ENCODE assay signal across 20 mouse cellular contexts in the genomic region with DNA sequence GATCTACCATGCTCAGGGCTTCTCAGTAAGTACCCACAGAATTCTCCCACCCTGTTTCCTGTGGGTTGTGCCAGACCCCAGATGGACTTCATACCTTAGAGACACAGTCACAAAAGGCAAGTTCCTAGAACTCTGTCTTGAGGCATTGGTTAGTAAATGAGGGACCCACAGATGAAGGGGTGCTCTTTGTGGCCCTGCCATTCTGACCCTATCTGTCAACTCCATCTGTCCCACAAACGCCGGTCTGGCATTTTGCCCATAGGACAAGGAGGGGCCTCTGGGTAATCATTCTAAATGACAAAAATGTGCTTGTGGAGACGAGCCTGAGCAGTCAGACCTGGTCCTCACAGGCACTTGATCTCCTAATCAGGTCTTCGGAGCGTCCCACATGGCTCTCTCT.
DNase-seq lines count a peak whose midpoint lies in the region; ATAC-seq and TF ChIP-seq lines count a peak whose summit lies in the region.
"Had no signal": no experiment of that assay in that cellular context is flagged by ENCODE, and none has a peak within 500 bp of the region (broad histone marks: within the 10 kb centered on the region; RNA-seq: fewer than 3 reads in every experiment).

No protein-coding gene starts in this region.

- no peak overlapping the region for H3K9ac ChIP-seq in kidney, embryonic 15.5 days
- H3K9ac ChIP-seq: embryonic facial prominence, embryonic 13.5 days; forebrain, embryonic 12.5 days; heart, embryonic 13.5 days; hindbrain, embryonic 12.5 days had no signal

- WGBS in lung, adult 2 months = 33% methylated on average over 5 of the region's 5 CpGs
- 55% methylated on average over 5 of the region's 5 CpGs for WGBS in kidney, embryonic 15.5 days

- H3K4me1 ChIP-seq in lung, adult 2 months (ENCODE audit: control insufficient read depth, insufficient read depth, low read length) = peaks cover 4% of the 10 kb centered on the region
- no peaks in the 10 kb centered on the region for H3K4me1 ChIP-seq in kidney, embryonic 15.5 days
- H3K4me1 ChIP-seq: forebrain, embryonic 12.5 days; heart, embryonic 13.5 days had no signal

- H3K4me2 ChIP-seq in kidney, embryonic 15.5 days = no peak overlapping the region
- H3K4me2 ChIP-seq: embryonic facial prominence, embryonic 13.5 days; forebrain, embryonic 12.5 days; heart, embryonic 13.5 days; hindbrain, embryonic 12.5 days had no signal

- no peaks in the 10 kb centered on the region for H3K36me3 ChIP-seq in kidney, embryonic 15.5 days
- H3K36me3 ChIP-seq: embryonic facial prominence, embryonic 13.5 days; forebrain, embryonic 12.5 days; heart, embryonic 13.5 days; hindbrain, embryonic 12.5 days had no signal

- intact Hi-C loops in gastrocnemius, postnatal 36 days (cut with DNase I) = no loop called here
- intact Hi-C loops in left cerebral cortex, postnatal 36 days (cut with DNase I) = no loop called here

- TF ChIP-seq CTCF in lung, adult 2 months (IDR thresholded peaks at IDR 0.05; ENCODE audit: insufficient read depth, low read length) = no peak

- TF ChIP-seq POLR2A in lung, adult 2 months (IDR thresholded peaks at IDR 0.05; ENCODE audit: borderline replicate concordance, extremely low read depth, low read depth, low read length) = no peak

- DNase-seq in lung, adult 18-20 months = peak; percentile 10 to 41
- DNase-seq in lung, adult 2 months = no peak
- DNase-seq in lung, postnatal 10 days = peak; percentile 42
- DNase-seq in lung, postnatal 4 days = peak; percentile 30 to 50
- no peak for DNase-seq in gastrocnemius, postnatal 36 days
- DNase-seq in left cerebral cortex, postnatal 36 days (ENCODE audit: low spot score in 2 of 2) = no peak
- DNase-seq: adrenal gland, postnatal 10 days; cerebellum, adult 11 months; cerebellum, adult 9-10 months; cerebellum, postnatal 36 days; gastrocnemius, postnatal 14 days; heart, postnatal 4 days had no signal

- no peaks in the 10 kb centered on the region for H3K27me3 ChIP-seq in kidney, embryonic 15.5 days
- H3K27me3 ChIP-seq: CH12.LX; embryonic facial prominence, embryonic 13.5 days; forebrain, embryonic 12.5 days; hindbrain, embryonic 12.5 days had no signal

- ATAC-seq in kidney, embryonic 15.5 days (replicated peaks; ENCODE audit: low FRiP score) = no peak
- ATAC-seq: forebrain, embryonic 16.5 days; hindbrain, embryonic 16.5 days had no signal

- no peaks in the 10 kb centered on the region for H3K9me3 ChIP-seq in kidney, embryonic 15.5 days (replicated peaks)
- H3K9me3 ChIP-seq: embryonic facial prominence, embryonic 13.5 days; forebrain, embryonic 12.5 days; heart, embryonic 13.5 days; hindbrain, embryonic 12.5 days had no signal

- no peak overlapping the region for H3K27ac ChIP-seq in kidney, embryonic 15.5 days
- H3K27ac ChIP-seq: embryonic facial prominence, embryonic 13.5 days; forebrain, embryonic 12.5 days; heart, embryonic 13.5 days; hindbrain, embryonic 12.5 days had no signal

- H3K4me3 ChIP-seq in lung, adult 2 months (replicated peaks; ENCODE audit: extremely low read depth, low read depth, low read length) = no peak overlapping the region
- no peak overlapping the region for H3K4me3 ChIP-seq in kidney, embryonic 15.5 days (replicated peaks)
- H3K4me3 ChIP-seq: embryonic facial prominence, embryonic 13.5 days; forebrain, embryonic 12.5 days; heart, embryonic 13.5 days; hindbrain, embryonic 12.5 days had no signal

Comparison
In these comparisons a context has a peak if more than half of its experiments do, and no peak if none do; other contexts are left out.
1. DNase-seq: peak in lung, adult 18-20 months (2 of 2), lung, postnatal 10 days (single experiment) and lung, postnatal 4 days (2 of 2); none in lung, adult 2 months (single experiment), gastrocnemius, postnatal 36 days (0 of 2) and left cerebral cortex, postnatal 36 days (0 of 2).